Mouse (Mus musculus): ENCODE data around the gene Slc5a5. TPM values are rescaled to one million over a fixed set of nuclear protein-coding genes. Genes with fewer than 3 reads are reported as not detected.

Gene Slc5a5
- polyA plus RNA-seq (2012; rRNA removed) = 0.06 and 0.10 TPM in 2 replicates
- 0.03 and 0.05 TPM in 2 replicates for polyA plus RNA-seq (2014; fragmentation: Nextera tagmentation; extraction: Ambion mirVana)

GRCm38 (mm10) chr8:70892022-70892895 lies at the start of gene Slc5a5:
Slc5a5 (minus strand) TSS chr8:70892757.
- 3% methylated on average over 80 of the region's 80 CpGs for WGBS (ENCODE audit: insufficient replicate concordance)
- Histone ChIP-seq H3K9ac (replicated peaks) (no peak within 1 kb of the TSS), H3K27ac (no peak within 1 kb of the TSS), H3K4me1 (replicated peaks; ENCODE audit: control insufficient read depth in 2 of 2, insufficient read depth in 2 of 2, low read length in 1 of 2) (peaks cover 0 to 3% of the 10 kb centered on the region in 2 experiments; a peak in 1 of 4 replicates), H3K9me3 (ENCODE audit: control insufficient read depth, low read length) (no peaks in the 10 kb centered on the region), H3K4me2 (ENCODE audit: low read depth) (no peak within 1 kb of the TSS; the same call in 1 of the 2 replicates), H3K4me3 (ENCODE audit: insufficient read depth in 1 of 2, low read depth in 2 of 2, low read length in 2 of 2) (peak within 1 kb of the TSS in 1 of 2 experiments; percentile 17; a peak in 2 of 4 replicates), H3K36me3 (replicated peaks; ENCODE audit: control insufficient read depth, insufficient read depth, low read depth) (peaks cover 27% of the 10 kb centered on the region), H3K27me3 (ENCODE audit: control insufficient read depth, insufficient read depth, low read length) (peaks cover 34% of the 10 kb centered on the region)
- DNase-seq (ENCODE audit: low read depth in 3 of 3, low spot score in 3 of 3) (no peak), ATAC-seq (ENCODE audit: insufficient read depth) (no peak)
- TF ChIP-seq EP300 (IDR thresholded peaks at IDR 0.05; ENCODE audit: low read depth) (no peak), CTCF (IDR thresholded peaks at IDR 0.05; ENCODE audit: low read depth) (no peak)

- no peak for TF ChIP-seq EP300 (IDR thresholded peaks at IDR 0.05; ENCODE audit: low read depth)
- TF ChIP-seq CTCF (IDR thresholded peaks at IDR 0.05; ENCODE audit: low read depth) = peak; percentile 22
- Histone ChIP-seq H3K36me3 (replicated peaks; ENCODE audit: control insufficient read depth, insufficient read depth, low read depth) (no peaks in the 10 kb centered on the region), H3K27me3 (ENCODE audit: control insufficient read depth, insufficient read depth, low read length) (no peaks in the 10 kb centered on the region), H3K9me3 (ENCODE audit: control insufficient read depth, low read length) (no peaks in the 10 kb centered on the region), H3K9ac (replicated peaks) (no peak overlapping the region), H3K27ac (no peak overlapping the region), H3K4me2 (ENCODE audit: low read depth) (no peak overlapping the region), H3K4me1 (replicated peaks; ENCODE audit: control insufficient read depth in 2 of 2, insufficient read depth in 2 of 2, low read length in 1 of 2) (no peaks in the 10 kb centered on the region), H3K4me3 (ENCODE audit: insufficient read depth in 1 of 2, low read depth in 2 of 2, low read length in 2 of 2) (no peak overlapping the region)
- 53% methylated on average over 2 of the region's 2 CpGs for WGBS (ENCODE audit: insufficient replicate concordance)
- no peak for ATAC-seq (ENCODE audit: insufficient read depth)
- no peak for DNase-seq (ENCODE audit: low read depth in 3 of 3, low spot score in 3 of 3)
Observed at GRCm38 (mm10) chr8:70941478-70941877, 48.9 kb upstream of the Slc5a5 start.

GRCm38 (mm10) chr8:70937200-70937599 lies 44.6 kb upstream of the Slc5a5 start:
- Histone ChIP-seq H3K27ac (no peak overlapping the region), H3K4me1 (replicated peaks; ENCODE audit: control insufficient read depth in 2 of 2, insufficient read depth in 2 of 2, low read length in 1 of 2) (no peaks in the 10 kb centered on the region), H3K27me3 (ENCODE audit: control insufficient read depth, insufficient read depth, low read length) (no peaks in the 10 kb centered on the region), H3K4me2 (ENCODE audit: low read depth) (no peak overlapping the region), H3K9me3 (ENCODE audit: control insufficient read depth, low read length) (no peaks in the 10 kb centered on the region), H3K9ac (replicated peaks) (no peak overlapping the region), H3K36me3 (replicated peaks; ENCODE audit: control insufficient read depth, insufficient read depth, low read depth) (no peaks in the 10 kb centered on the region), H3K4me3 (ENCODE audit: insufficient read depth in 1 of 2, low read depth in 2 of 2, low read length in 2 of 2) (no peak overlapping the region)
- DNase-seq (ENCODE audit: low read depth in 3 of 3, low spot score in 3 of 3) = no peak
- WGBS (ENCODE audit: insufficient replicate concordance) = 64% methylated on average over 6 of the region's 6 CpGs
- TF ChIP-seq CTCF (IDR thresholded peaks at IDR 0.05; ENCODE audit: low read depth) (no peak), EP300 (IDR thresholded peaks at IDR 0.05; ENCODE audit: low read depth) (no peak)
- no peak for ATAC-seq (ENCODE audit: insufficient read depth)

GRCm38 (mm10) chr8:70934786-70935185 lies 42.2 kb upstream of the Slc5a5 start:
- H3K36me3 ChIP-seq (replicated peaks; ENCODE audit: control insufficient read depth, insufficient read depth, low read depth) = no peaks in the 10 kb centered on the region
- H3K4me3 ChIP-seq (ENCODE audit: insufficient read depth in 1 of 2, low read depth in 2 of 2, low read length in 2 of 2) = no peak overlapping the region
- TF ChIP-seq CTCF (IDR thresholded peaks at IDR 0.05; ENCODE audit: low read depth) (no peak), EP300 (IDR thresholded peaks at IDR 0.05; ENCODE audit: low read depth) (no peak)
- ATAC-seq (ENCODE audit: insufficient read depth) (no peak), DNase-seq (ENCODE audit: low read depth in 3 of 3, low spot score in 3 of 3) (no peak)
- H3K27ac ChIP-seq = no peak overlapping the region
- no peaks in the 10 kb centered on the region for H3K27me3 ChIP-seq (ENCODE audit: control insufficient read depth, insufficient read depth, low read length)
- no peaks in the 10 kb centered on the region for H3K9me3 ChIP-seq (ENCODE audit: control insufficient read depth, low read length)
- no peak overlapping the region for H3K4me2 ChIP-seq (ENCODE audit: low read depth)
- no peak overlapping the region for H3K9ac ChIP-seq (replicated peaks)
- 51% methylated on average over 7 of the region's 7 CpGs for WGBS (ENCODE audit: insufficient replicate concordance)
- H3K4me1 ChIP-seq (replicated peaks; ENCODE audit: control insufficient read depth in 2 of 2, insufficient read depth in 2 of 2, low read length in 1 of 2) = no peaks in the 10 kb centered on the region

GRCm38 (mm10) chr8:70933036-70933435 lies 40.5 kb upstream of the Slc5a5 start:
- H3K9ac ChIP-seq (replicated peaks) = no peak overlapping the region

More at GRCm38 (mm10) chr8:70933036-70933435, 40.5 kb upstream of the Slc5a5 start:
- no peak for DNase-seq (ENCODE audit: low read depth in 3 of 3, low spot score in 3 of 3)
- no peak overlapping the region for H3K27ac ChIP-seq
- WGBS (ENCODE audit: insufficient replicate concordance) = 77% methylated on average over 4 of the region's 4 CpGs
- no peak for ATAC-seq (ENCODE audit: insufficient read depth)
- H3K36me3 ChIP-seq (replicated peaks; ENCODE audit: control insufficient read depth, insufficient read depth, low read depth) = no peaks in the 10 kb centered on the region
- no peak for TF ChIP-seq CTCF (IDR thresholded peaks at IDR 0.05; ENCODE audit: low read depth)
- TF ChIP-seq EP300 (IDR thresholded peaks at IDR 0.05; ENCODE audit: low read depth) = no peak
- no peak overlapping the region for H3K4me2 ChIP-seq (ENCODE audit: low read depth)
- no peaks in the 10 kb centered on the region for H3K9me3 ChIP-seq (ENCODE audit: control insufficient read depth, low read length)
- no peak overlapping the region for H3K4me3 ChIP-seq (ENCODE audit: insufficient read depth in 1 of 2, low read depth in 2 of 2, low read length in 2 of 2)
- H3K4me1 ChIP-seq (replicated peaks; ENCODE audit: control insufficient read depth in 2 of 2, insufficient read depth in 2 of 2, low read length in 1 of 2) = no peaks in the 10 kb centered on the region
- H3K27me3 ChIP-seq (ENCODE audit: control insufficient read depth, insufficient read depth, low read length) = no peaks in the 10 kb centered on the region

All from liver, embryonic 14.5 days (tissue).